Mouse (Mus musculus) regulatory T cell (primary cell): ENCODE data around the gene Ddx23.

Experiments
- in situ Hi-C: fragments of 300-600 bp; cut with MboI, MseI; formaldehyde crosslinking; loops from one replicate; pipeline ENCODE4 v1.15.1; 2025; ENCODE audit warnings: high pct_unique_total_duplicates

The Ddx23 gene

GRCm38 (mm10) chr15:98662567-98663545 lies at the start of gene Ddx23:
Ddx23 (minus strand) TSS chr15:98662894.
- in situ Hi-C loops, result no loop called here

- in situ Hi-C loops, result no loop called here
Measured at GRCm38 (mm10) chr15:98710442-98710841, 47.7 kb upstream of the Ddx23 start.

- in situ Hi-C loops, result loop anchor here (5.0 kb wide), 2 partner anchors 36 to 89 kb away; no protein-coding TSS in a partner anchor
Measured at GRCm38 (mm10) chr15:98707766-98708372, 45.2 kb upstream of the Ddx23 start, which contains the start of gene Ccdc65. Ccdc65 (plus strand) TSS chr15:98708207.

GRCm38 (mm10) chr15:98704312-98704711 lies 41.6 kb upstream of the Ddx23 start:
- in situ Hi-C loops, result no loop called here

- in situ Hi-C loops, result loop anchor here (10.0 kb wide), 1 partner anchor 525 kb away; no protein-coding TSS in a partner anchor
Measured at GRCm38 (mm10) chr15:98699190-98700105, 36.8 kb upstream of the Ddx23 start.

- in situ Hi-C loops, result loop anchor here (10.0 kb wide), 1 partner anchor 521 kb away; no protein-coding TSS in a partner anchor
Measured at GRCm38 (mm10) chr15:98696216-98696615, 33.5 kb upstream of the Ddx23 start.

GRCm38 (mm10) chr15:98695726-98696125 lies 33.0 kb upstream of the Ddx23 start:
- in situ Hi-C loops, result loop anchor here (10.0 kb wide), 1 partner anchor 521 kb away; no protein-coding TSS in a partner anchor

GRCm38 (mm10) chr15:98692171-98692715 lies 29.5 kb upstream of the Ddx23 start:
- in situ Hi-C loops, result loop anchor here (5.0 to 10.0 kb wide), 2 partner anchors 40 to 517 kb away; no protein-coding TSS in a partner anchor

GRCm38 (mm10) chr15:98691486-98692147 lies 28.9 kb upstream of the Ddx23 start:
- in situ Hi-C loops, result loop anchor here (5.0 to 10.0 kb wide), 2 partner anchors 39 to 517 kb away; no protein-coding TSS in a partner anchor

GRCm38 (mm10) chr15:98689682-98690081 lies 27.0 kb upstream of the Ddx23 start:
- in situ Hi-C loops, result loop anchor here (5.0 to 10.0 kb wide), 2 partner anchors 37 to 515 kb away; no protein-coding TSS in a partner anchor

GRCm38 (mm10) chr15:98685926-98686325 lies 23.2 kb upstream of the Ddx23 start:
- in situ Hi-C loops, result no loop called here

GRCm38 (mm10) chr15:98683746-98684145 lies 21.1 kb upstream of the Ddx23 start:
- in situ Hi-C loops, result no loop called here

GRCm38 (mm10) chr15:98683177-98683576 lies 20.5 kb upstream of the Ddx23 start:
- in situ Hi-C loops, result no loop called here

- in situ Hi-C loops, result no loop called here
Measured at GRCm38 (mm10) chr15:98681633-98682032, 18.9 kb upstream of the Ddx23 start.

GRCm38 (mm10) chr15:98680660-98681059 lies 18.0 kb upstream of the Ddx23 start:
- in situ Hi-C loops, result no loop called here

- in situ Hi-C loops, result no loop called here
Measured at GRCm38 (mm10) chr15:98677977-98678376, 15.3 kb upstream of the Ddx23 start.

GRCm38 (mm10) chr15:98676940-98677728 lies 14.4 kb upstream of the Ddx23 start, which contains the start of gene Rnd1:
Rnd1 (minus strand) TSS chr15:98677461.
- in situ Hi-C loops, result no loop called here

- in situ Hi-C loops, result no loop called here
Measured at GRCm38 (mm10) chr15:98676471-98676870, 13.8 kb upstream of the Ddx23 start.

- in situ Hi-C loops, result no loop called here
Measured at GRCm38 (mm10) chr15:98675634-98676250, 13.0 kb upstream of the Ddx23 start.
